Mouse (Mus musculus) stomach, embryonic 14.5 days (tissue): ENCODE measurements around the gene Inha. TPM values are rescaled to one million over a fixed set of nuclear protein-coding genes. Genes with fewer than 3 reads are reported as not detected.
A peak's percentile ranks its signal among the peaks of the same experiment; 100 is the strongest.

Source experiments
- ATAC-seq: fragments of 200-750 bp; cut with Nextera tagmentation; 2 replicates; pipeline ENCODE4 v1.8.0; 2017; ENCODE audit warnings: low read depth, moderate TSS enrichment; ENCODE audit not compliant: insufficient number of reproducible peaks, insufficient read depth, low FRiP score
- H3K27ac ChIP-seq: fragments of 300-500 bp; sonication (generic); 2 replicates; pipeline ENCODE4 v1.5.1; 2014; ENCODE audit warnings: mild to moderate bottlenecking, low read length, moderate library complexity, mixed read lengths
- H3K27me3 ChIP-seq: fragments of 300-500 bp; sonication (generic); 2 replicates; pipeline ENCODE4 v1.6.1; 2014; ENCODE audit warnings: low read length, control low read depth, mixed read lengths; ENCODE audit not compliant: control insufficient read depth, insufficient read depth
- H3K36me3 ChIP-seq: fragments of 300-500 bp; sonication (generic); 2 replicates; pipeline ENCODE4 v1.6.1; 2014; ENCODE audit warnings: mild to moderate bottlenecking, control low read depth, low read length, moderate library complexity, mixed read lengths; ENCODE audit not compliant: control insufficient read depth, insufficient read depth
- H3K4me1 ChIP-seq: fragments of 300-500 bp; sonication (generic); 2 replicates; pipeline ENCODE4 v1.6.1; 2014; ENCODE audit warnings: low read length, control low read depth, mixed read lengths; ENCODE audit not compliant: control insufficient read depth, insufficient read depth
- H3K4me2 ChIP-seq: fragments of 300-500 bp; sonication (generic); replicated peaks from 2 replicates; pipeline ENCODE4 v1.6.1; 2014; ENCODE audit warnings: low read depth, low read length, control low read depth
- H3K4me3 ChIP-seq: fragments of 300-500 bp; sonication (generic); 2 replicates; pipeline ENCODE4 v1.5.1; 2014; ENCODE audit warnings: low read depth, low read length, control low read depth
- H3K9ac ChIP-seq: fragments of 300-500 bp; sonication (generic); replicated peaks from 2 replicates; pipeline ENCODE4 v1.6.1; 2014; ENCODE audit warnings: low read depth, mild to moderate bottlenecking, control low read depth, low read length, moderate library complexity, mixed read lengths
- H3K9me3 ChIP-seq: fragments of 300-500 bp; sonication (generic); 2 replicates; pipeline ENCODE4 v1.6.1; 2016; ENCODE audit warnings: low read depth, low read length, control low read depth; ENCODE audit not compliant: control insufficient read depth
- WGBS: fragments of 180-500 bp; shearing (Covaris S2); extraction: QIAGEN DNeasy Blood & Tissue Kit; methylation state at CpG from one replicate; pipeline ENCODE4 v1.1.7; 2014; 5-methylcytosine and 5-hydroxymethylcytosine counted together
- polyA plus RNA-seq: library from polyadenylated mRNA; unstranded; fragments of >200 nt; fragmentation: Nextera tagmentation; extraction: Ambion mirVana; gene quantifications from 2 replicates; pipeline ENCODE4 v1.2.1, GENCODE M21; 2014

The Inha gene
- polyA plus RNA-seq, 1 experiment from 2014 or later, result 7.2 TPM

- WGBS, result 83% methylated on average over 7 of the region's 7 CpGs
- ATAC-seq, result no peak
- peaks cover 39% of the 10 kb centered on the region for H3K36me3 ChIP-seq
- H3K27me3 ChIP-seq, result no peaks in the 10 kb centered on the region
- H3K4me3 ChIP-seq, result no peak overlapping the region
- H3K4me1 ChIP-seq, result peaks cover 6% of the 10 kb centered on the region
- no peak overlapping the region for H3K4me2 ChIP-seq
- H3K9me3 ChIP-seq, result no peaks in the 10 kb centered on the region
- no peak overlapping the region for H3K9ac ChIP-seq
- H3K27ac ChIP-seq, result no peak overlapping the region
These were observed 48.8 kb downstream of the Inha start for GRCm38 (mm10) chr1:75555680-75556079.

GRCm38 (mm10) chr1:75556143-75556781 lies 49.4 kb downstream of the Inha start:
- Histone ChIP-seq H3K9ac (no peak overlapping the region), H3K4me3 (no peak overlapping the region), H3K36me3 (peaks cover 33% of the 10 kb centered on the region), H3K27ac (no peak overlapping the region), H3K4me1 (peaks cover 6% of the 10 kb centered on the region), H3K9me3 (no peaks in the 10 kb centered on the region), H3K27me3 (no peaks in the 10 kb centered on the region), H3K4me2 (no peak overlapping the region)
- no peak for ATAC-seq
- WGBS, result 87% methylated on average over 9 of the region's 9 CpGs

- no peak overlapping the region for H3K9ac ChIP-seq
- H3K4me1 ChIP-seq, result peaks cover 6% of the 10 kb centered on the region
- no peak overlapping the region for H3K4me3 ChIP-seq
- no peaks in the 10 kb centered on the region for H3K27me3 ChIP-seq
- peaks cover 30% of the 10 kb centered on the region for H3K36me3 ChIP-seq
- ATAC-seq, result no peak
- H3K4me2 ChIP-seq, result no peak overlapping the region
- H3K9me3 ChIP-seq, result no peaks in the 10 kb centered on the region
- 94% methylated on average over 7 of the region's 7 CpGs for WGBS
- no peak overlapping the region for H3K27ac ChIP-seq
These were observed 50.2 kb downstream of the Inha start for GRCm38 (mm10) chr1:75557041-75557440.

DNA sequence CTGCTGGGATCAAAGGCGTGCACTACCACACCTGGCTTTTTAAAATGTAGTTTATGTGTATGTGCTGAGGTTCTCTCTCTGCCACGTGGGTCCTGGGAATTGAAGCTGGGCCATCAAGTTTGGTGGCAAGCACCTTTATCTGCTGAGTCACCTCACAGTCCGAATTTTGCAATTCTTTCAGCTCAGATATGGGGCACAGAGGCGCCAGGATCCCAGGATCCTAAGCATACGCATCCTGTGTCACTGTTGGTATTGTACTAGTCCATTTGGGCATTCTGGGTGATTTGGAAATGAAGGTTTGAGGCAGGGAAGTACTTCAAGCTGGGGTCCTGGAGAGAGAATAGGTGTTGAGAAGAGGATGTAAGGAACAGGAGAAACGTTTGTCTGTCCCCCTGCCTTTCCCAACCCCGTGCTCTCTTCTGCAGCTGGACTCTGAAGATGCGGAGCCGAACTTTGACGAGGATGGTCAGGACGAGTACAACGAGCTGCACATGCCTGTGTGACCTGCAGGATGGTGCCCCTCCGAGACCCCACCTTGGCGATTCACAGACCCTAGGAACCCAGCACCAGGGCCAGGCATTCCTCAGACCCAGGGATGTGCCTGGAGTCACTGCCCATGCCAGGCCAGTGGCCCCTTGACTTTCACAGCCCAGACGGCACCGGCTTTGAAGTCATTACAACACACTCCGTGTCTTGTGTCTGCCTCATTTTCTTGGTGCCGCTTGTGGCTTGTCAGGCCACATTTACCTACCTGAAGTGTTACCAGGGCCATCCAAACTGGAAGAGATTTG lies 51.7 kb downstream of the Inha start:
- Histone ChIP-seq H3K4me1 (peaks cover 6% of the 10 kb centered on the region), H3K36me3 (peaks cover 16% of the 10 kb centered on the region; the same call in 1 of the 2 replicates), H3K27ac (peak overlapping the region; percentile 71; the same call in 1 of the 2 replicates), H3K9me3 (no peaks in the 10 kb centered on the region), H3K4me3 (no peak overlapping the region), H3K4me2 (no peak overlapping the region), H3K9ac (no peak overlapping the region), H3K27me3 (no peaks in the 10 kb centered on the region)
- no peak for ATAC-seq
- 81% methylated on average over 18 of the region's 18 CpGs for WGBS

DNA sequence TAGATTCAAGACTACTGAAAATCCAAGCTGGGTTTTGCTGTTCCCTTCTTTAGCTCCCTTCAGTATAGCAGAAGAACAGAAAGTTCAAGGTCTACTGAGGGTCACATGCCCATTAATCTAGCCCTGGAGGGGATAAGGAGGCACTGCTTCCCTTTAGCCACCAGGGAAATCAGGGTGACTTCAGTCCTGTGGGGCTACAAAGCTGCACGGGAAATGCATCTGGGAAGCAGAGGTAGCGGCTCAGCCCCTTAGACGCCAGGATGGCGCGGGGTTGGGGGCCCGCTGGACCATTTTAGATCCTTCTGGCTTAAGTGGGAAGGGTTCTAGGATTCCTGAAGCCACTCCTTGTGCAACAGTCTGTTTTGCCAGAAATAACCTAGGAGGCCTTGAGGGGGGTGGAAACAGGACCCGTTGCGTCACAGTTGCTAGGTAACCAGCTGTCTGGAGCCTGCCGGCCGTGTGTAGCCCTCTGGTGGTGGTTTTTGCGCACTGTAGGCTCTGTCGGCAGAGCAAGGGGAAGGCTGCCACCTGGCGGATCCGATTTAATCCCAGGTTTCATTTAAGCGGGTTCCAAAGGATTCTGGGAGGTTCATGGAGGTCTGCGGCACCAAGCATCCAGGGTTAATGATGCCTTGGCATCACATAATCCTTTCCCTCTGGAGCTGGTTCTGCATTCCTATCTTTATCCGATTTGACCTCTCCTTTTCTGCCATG lies 52.5 kb downstream of the Inha start:
- ATAC-seq, result peak; percentile 94

More for the DNA sequence above, 52.5 kb downstream of the Inha start:
- Histone ChIP-seq H3K4me3 (peak overlapping the region; percentile 5; the same call in 1 of the 2 replicates), H3K4me1 (peaks cover 6% of the 10 kb centered on the region), H3K27me3 (no peaks in the 10 kb centered on the region), H3K36me3 (peaks cover 15% of the 10 kb centered on the region; the same call in 1 of the 2 replicates), H3K9me3 (no peaks in the 10 kb centered on the region), H3K27ac (peak overlapping the region; percentile 71; the same call in 1 of the 2 replicates), H3K4me2 (peak overlapping the region; percentile 39), H3K9ac (no peak overlapping the region)
- WGBS, result 3% methylated on average over 17 of the region's 17 CpGs

Other genes with a start within 250 kb of the Inha start
- gene Ptprn, start 242.6 kb upstream of the Inha start, polyA plus RNA-seq, result 2.4 and 2.9 TPM in 2 replicates
- 8.1 and 9.8 TPM in 2 replicates for gene Resp18, start 228.7 kb upstream of the Inha start, polyA plus RNA-seq
- 126 and 127 TPM in 2 replicates for gene Dnpep, start 189.1 kb upstream of the Inha start, polyA plus RNA-seq
- gene Des, start 146.7 kb upstream of the Inha start, polyA plus RNA-seq, result 43.7 and 51.0 TPM in 2 replicates
- gene Speg, start 131.8 kb upstream of the Inha start, polyA plus RNA-seq, result 53.8 and 54.9 TPM in 2 replicates
- 75.2 and 84.5 TPM in 2 replicates for gene Gmppa, start 71.1 kb upstream of the Inha start, polyA plus RNA-seq
- gene Asic4, start 56.6 kb upstream of the Inha start, polyA plus RNA-seq, result 0.16 and 0.25 TPM in 2 replicates
- 38.4 and 41.0 TPM in 2 replicates for gene Chpf, start 27.8 kb upstream of the Inha start, polyA plus RNA-seq
- gene Tmem198, start 27.5 kb upstream of the Inha start, polyA plus RNA-seq, result 1.6 and 1.7 TPM in 2 replicates
- 77.0 and 79.0 TPM in 2 replicates for gene Obsl1, start 625 bp upstream of the Inha start, polyA plus RNA-seq
- 16.8 and 19.0 TPM in 2 replicates for gene Stk11ip, start 14.5 kb downstream of the Inha start, polyA plus RNA-seq
- 16.5 and 19.7 TPM in 2 replicates for gene Slc4a3, start 39.2 kb downstream of the Inha start, polyA plus RNA-seq